Comparison of ENCODE assay signal across 8 mouse cellular contexts in genomic region chr2:101797901-101798250, GRCm38 (mm10).
DNase-seq lines count a peak whose midpoint lies in the region; ATAC-seq and TF ChIP-seq lines count a peak whose summit lies in the region.

No protein-coding gene starts in this region.

- no peak for DNase-seq in lung, adult 2 months
- no peak for DNase-seq in lung, adult 18-20 months
- DNase-seq in embryo, embryonic 11.5 days (ENCODE audit: low read depth, low spot score) = peak; percentile 37
- no peak for DNase-seq in midbrain, embryonic 10.5 days (ENCODE audit: low spot score)
- no peak for DNase-seq in frontal cortex, postnatal 10 days (ENCODE audit: low spot score in 2 of 2)
- DNase-seq in cerebellum, adult 2 months = no peak

- no peaks in the 10 kb centered on the region for H3K9me3 ChIP-seq in intestine, embryonic 15.5 days
- H3K9me3 ChIP-seq in midbrain, embryonic 10.5 days (replicated peaks) = no peaks in the 10 kb centered on the region

- WGBS in lung, adult 2 months = 4% methylated on average over 19 of the region's 19 CpGs
- WGBS in intestine, embryonic 15.5 days = 2% methylated on average over 19 of the region's 19 CpGs
- WGBS in midbrain, embryonic 10.5 days = 1% methylated on average over 19 of the region's 19 CpGs
- 3% methylated on average over 19 of the region's 19 CpGs for WGBS in cerebellum, adult 2 months

- peaks cover 3% of the 10 kb centered on the region; the same call in 1 of the 2 replicates for H3K4me1 ChIP-seq in lung, adult 2 months (ENCODE audit: control insufficient read depth, insufficient read depth, low read length)
- H3K4me1 ChIP-seq in intestine, embryonic 15.5 days (replicated peaks) = peaks cover 11% of the 10 kb centered on the region; the same call in 1 of the 2 replicates
- H3K4me1 ChIP-seq in midbrain, embryonic 10.5 days = peaks cover 35% of the 10 kb centered on the region
- no peaks in the 10 kb centered on the region for H3K4me1 ChIP-seq in cerebellum, adult 2 months (ENCODE audit: control insufficient read depth, insufficient read depth, low read length)

- peak overlapping the region; percentile 87 for H3K4me2 ChIP-seq in intestine, embryonic 15.5 days (replicated peaks)

- TF ChIP-seq CTCF in lung, adult 2 months (IDR thresholded peaks at IDR 0.05; ENCODE audit: insufficient read depth, low read length) = no peak
- TF ChIP-seq CTCF in cerebellum, adult 2 months (IDR thresholded peaks at IDR 0.05; ENCODE audit: borderline replicate concordance, insufficient read depth, low read depth, low read length) = no peak

- peak; percentile 5; the same call in 1 of the 2 replicates for ATAC-seq in intestine, embryonic 15.5 days
- ATAC-seq in erythroid progenitor cell, adult 5-6 weeks (replicated peaks; ENCODE audit: low FRiP score, poor library complexity, severe bottlenecking) = no peak

- peak overlapping the region; percentile 41 for H3K27ac ChIP-seq in intestine, embryonic 15.5 days
- peak overlapping the region; percentile 91 for H3K27ac ChIP-seq in midbrain, embryonic 10.5 days (replicated peaks)
- H3K27ac ChIP-seq in cerebellum, adult 2 months (ENCODE audit: insufficient read depth, low read length) = no peak overlapping the region

- no peaks in the 10 kb centered on the region for H3K27me3 ChIP-seq in intestine, embryonic 15.5 days (replicated peaks)
- peaks cover 9% of the 10 kb centered on the region; the same call in 1 of the 2 replicates for H3K27me3 ChIP-seq in midbrain, embryonic 10.5 days (ENCODE audit: low read depth, poor library complexity, severe bottlenecking)
- no peaks in the 10 kb centered on the region; the same call in 1 of the 2 replicates for H3K27me3 ChIP-seq in cerebellum, adult 2 months (ENCODE audit: control insufficient read depth, insufficient read depth, low read length)

- H3K4me3 ChIP-seq in lung, adult 2 months (replicated peaks; ENCODE audit: extremely low read depth, low read depth, low read length) = peak overlapping the region; percentile 73
- H3K4me3 ChIP-seq in intestine, embryonic 15.5 days (replicated peaks) = peak overlapping the region; percentile 60
- H3K4me3 ChIP-seq in midbrain, embryonic 10.5 days = peak overlapping the region; percentile 76
- no peak overlapping the region for H3K4me3 ChIP-seq in cerebellum, adult 2 months (replicated peaks; ENCODE audit: insufficient read depth, low read depth, low read length)

- no peaks in the 10 kb centered on the region for H3K36me3 ChIP-seq in intestine, embryonic 15.5 days
- peaks cover 20% of the 10 kb centered on the region for H3K36me3 ChIP-seq in midbrain, embryonic 10.5 days

- TF ChIP-seq POLR2A in lung, adult 2 months (IDR thresholded peaks at IDR 0.05; ENCODE audit: borderline replicate concordance, extremely low read depth, low read depth, low read length) = no peak
- no peak for TF ChIP-seq POLR2A in cerebellum, adult 2 months (IDR thresholded peaks at IDR 0.05; ENCODE audit: borderline replicate concordance, insufficient read depth, low read length)

- peak overlapping the region; percentile 50; the same call in 1 of the 2 replicates for H3K9ac ChIP-seq in intestine, embryonic 15.5 days
